Mouse (Mus musculus): ENCODE measurements around the gene Arhgap19. TPM values are rescaled to one million over a fixed set of nuclear protein-coding genes. Genes with fewer than 3 reads are reported as not detected.

The Arhgap19 gene
- total and polyA plus RNA-seq, 3 experiments = 20.4 to 36.8 (median 30.1) TPM

DNA sequence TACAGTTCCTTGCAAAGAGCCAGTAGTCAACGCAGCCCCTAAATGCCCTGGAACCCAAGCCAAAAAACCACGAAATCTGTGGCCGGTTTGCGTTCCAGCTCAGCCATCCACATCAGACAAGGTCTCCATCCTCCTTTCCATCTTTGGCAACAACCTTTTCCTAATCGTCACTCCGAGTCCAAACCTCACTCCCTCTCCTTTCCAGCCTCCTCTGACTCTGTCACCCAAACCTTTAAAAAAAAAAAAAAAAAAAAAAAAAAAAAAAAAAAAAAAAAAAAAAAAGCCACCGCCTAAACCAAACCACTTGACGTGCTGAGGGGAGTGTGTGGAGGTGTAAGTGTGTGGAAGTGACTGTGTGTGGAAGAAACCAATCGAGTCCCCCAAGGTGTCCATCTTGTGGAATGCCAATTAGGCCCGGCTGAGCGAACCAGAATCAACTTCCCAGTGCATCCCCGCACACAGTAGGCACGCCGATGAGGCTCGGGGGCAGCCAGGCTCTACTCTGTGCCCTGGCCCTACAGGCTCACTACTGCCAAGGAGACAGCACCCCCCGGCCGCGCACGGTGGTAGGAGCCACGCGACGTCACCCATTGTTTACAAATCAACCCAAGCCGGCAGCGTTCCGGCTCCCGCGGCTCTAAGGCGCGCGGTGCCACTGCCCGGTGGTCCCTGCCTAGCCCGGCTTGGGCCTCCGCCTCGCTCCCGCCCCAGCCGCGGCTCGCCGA, 27.7 kb upstream of the Arhgap19 start, which contains the start of gene Frat1:
Gene Frat1, plus strand, starts transcription at position 590 of the 725 bp plus-strand sequence.
- peaks cover 40% of the 10 kb centered on the region for H3K27me3 ChIP-seq (replicated peaks)
- H3K9me3 ChIP-seq (replicated peaks; ENCODE audit: low read length) = peaks cover 8% of the 10 kb centered on the region
- peak within 1 kb of the TSS; percentile 39 for H3K9ac ChIP-seq (ENCODE audit: insufficient read depth, low read depth)
- H3K27ac ChIP-seq (ENCODE audit: insufficient read depth, low read depth) = peak within 1 kb of the TSS; percentile 69
- dilution Hi-C loops (cut with MboI; ENCODE audit: extremely low pct_ligation_motif_present, extremely low pct_unique_long_range_greater_than_20kb, low sequenced_read_pairs) = no loop called here
- H3K79me2 ChIP-seq (replicated peaks; ENCODE audit: control insufficient read depth, extremely low read depth, insufficient read depth, poor library complexity, severe bottlenecking) = no peaks in the 10 kb centered on the region
- DNase-seq (ENCODE audit: extremely low read depth) = peak; percentile 84
- H3K4me2 ChIP-seq (ENCODE audit: insufficient read depth, low read depth, poor library complexity, severe bottlenecking) = peak within 1 kb of the TSS; percentile 76
- peak; percentile 41; the same call in 1 of the 2 replicates for TF ChIP-seq ELF1 (IDR thresholded peaks at IDR 0.05; ENCODE audit: low read depth, low read length)
- TF ChIP-seq PAX5 (IDR thresholded peaks at IDR 0.05; ENCODE audit: low read length) = no peak
- 0 out of 2 replicates have a peak, but pooled peaks have one; percentile 18 for TF ChIP-seq JUN (IDR thresholded peaks at IDR 0.05; ENCODE audit: insufficient read depth, low read depth, low read length)
- TF ChIP-seq CHD1 (IDR thresholded peaks at IDR 0.05; ENCODE audit: low read depth, low read length) = peak; percentile 99
- no peak for TF ChIP-seq BHLHE40 (IDR thresholded peaks at IDR 0.05; ENCODE audit: low read depth, low read length)
- TF ChIP-seq MAZ (IDR thresholded peaks at IDR 0.05; ENCODE audit: low read depth, low read length) = peak; percentile 36
- TF ChIP-seq POLR2A (IDR thresholded peaks at IDR 0.05; ENCODE audit: low read depth, low read length) = no peak
- TF ChIP-seq POLR2AphosphoS2 (IDR thresholded peaks at IDR 0.05; ENCODE audit: low read depth, low read length) = no peak
- peak; percentile 43; the same call in 1 of the 2 replicates for TF ChIP-seq ZKSCAN1 (IDR thresholded peaks at IDR 0.05; ENCODE audit: borderline replicate concordance, low read depth, low read length)
- TF ChIP-seq HCFC1 (IDR thresholded peaks at IDR 0.05; ENCODE audit: low read depth, low read length) = peak; percentile 63
- no peak for TF ChIP-seq RCOR1 (conservative IDR thresholded peaks at IDR 0.05; ENCODE audit: low read depth, low read length)
- TF ChIP-seq MXI1 (IDR thresholded peaks at IDR 0.05; ENCODE audit: low read depth, low read length) = peak; percentile 47; the same call in 1 of the 2 replicates
- peak; percentile 76; the same call in 1 of the 2 replicates for TF ChIP-seq SIN3A (IDR thresholded peaks at IDR 0.05; ENCODE audit: low read length)
- TF ChIP-seq USF2 (conservative IDR thresholded peaks at IDR 0.05; ENCODE audit: low read depth, low read length) = no peak
- TF ChIP-seq CHD2 (IDR thresholded peaks at IDR 0.05; ENCODE audit: low read length) = no peak
- TF ChIP-seq TBP (conservative IDR thresholded peaks at IDR 0.05; ENCODE audit: low read depth, low read length) = peak; percentile 47; the same call in 1 of the 2 replicates
- no peak; the same call in 1 of the 2 replicates for TF ChIP-seq NRF1 (IDR thresholded peaks at IDR 0.05; ENCODE audit: low read depth, low read length)
- peak; percentile 58 for TF ChIP-seq MAX (IDR thresholded peaks at IDR 0.05; ENCODE audit: low read length)
- TF ChIP-seq ZC3H11A (IDR thresholded peaks at IDR 0.05; ENCODE audit: low read depth, low read length) = no peak
- TF ChIP-seq MEF2A (IDR thresholded peaks at IDR 0.05; ENCODE audit: borderline replicate concordance, low read depth, low read length) = peak; percentile 38
- peak; percentile 99 for TF ChIP-seq ZNF384 (IDR thresholded peaks at IDR 0.05; ENCODE audit: low read depth, low read length)
- TF ChIP-seq CTCF (conservative IDR thresholded peaks at IDR 0.05 in 1 of 2, IDR thresholded peaks at IDR 0.05 in 1 of 2; ENCODE audit: low read depth in 2 of 2, low read length in 2 of 2) = no peak
- peak within 1 kb of the TSS; percentile 59 to 77 (median 63) for H3K4me3 ChIP-seq (replicated peaks in 1 of 3; ENCODE audit: low read depth in 2 of 3, low read length in 2 of 3, poor library complexity in 1 of 3)
- H3K36me3 ChIP-seq (replicated peaks in 1 of 2; ENCODE audit: control insufficient read depth in 1 of 2, insufficient read depth in 1 of 2, low read length in 1 of 2) = no peaks in the 10 kb centered on the region
- in situ Hi-C loops (cut with MboI; ENCODE audit: low pct_ligation_motif_present, low pct_unique_long_range_greater_than_20kb, low sequenced_read_pairs) = no loop called here
- peaks cover 3 to 14% of the 10 kb centered on the region in 2 experiments; a peak in 2 of 4 replicates for H3K4me1 ChIP-seq (ENCODE audit: control insufficient read depth in 1 of 2, insufficient read depth in 2 of 2)

Measured in CH12.LX (cell line).